Mouse (Mus musculus): ENCODE data around the gene Diras1.
"Not testable (repeated sequence)": the region's sequence is repeated elsewhere in the genome, so short reads cannot be mapped to it uniquely, and the experiment has no call there.

Diras1 gene

DNA sequence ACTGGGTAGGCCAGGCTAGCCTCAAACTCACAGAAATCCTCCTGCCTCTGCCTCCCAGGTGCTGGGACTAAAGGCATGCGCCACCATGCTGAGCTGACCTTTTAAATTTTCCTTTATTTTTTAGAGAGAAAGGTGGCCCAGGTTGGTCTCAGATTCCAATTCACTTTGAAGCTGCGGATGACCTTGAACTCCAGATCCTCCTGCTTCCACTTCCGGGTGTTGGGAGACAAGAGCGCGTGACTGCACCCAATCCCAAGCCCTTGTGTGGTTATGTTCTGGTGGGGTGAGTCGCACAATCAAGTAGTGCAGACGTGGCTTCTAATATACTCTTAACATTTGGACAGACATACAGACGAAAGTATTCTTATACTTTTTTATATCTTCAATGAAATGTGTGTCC is 29.0 kb downstream of the Diras1 start:
- no peak for DNase-seq

DNA sequence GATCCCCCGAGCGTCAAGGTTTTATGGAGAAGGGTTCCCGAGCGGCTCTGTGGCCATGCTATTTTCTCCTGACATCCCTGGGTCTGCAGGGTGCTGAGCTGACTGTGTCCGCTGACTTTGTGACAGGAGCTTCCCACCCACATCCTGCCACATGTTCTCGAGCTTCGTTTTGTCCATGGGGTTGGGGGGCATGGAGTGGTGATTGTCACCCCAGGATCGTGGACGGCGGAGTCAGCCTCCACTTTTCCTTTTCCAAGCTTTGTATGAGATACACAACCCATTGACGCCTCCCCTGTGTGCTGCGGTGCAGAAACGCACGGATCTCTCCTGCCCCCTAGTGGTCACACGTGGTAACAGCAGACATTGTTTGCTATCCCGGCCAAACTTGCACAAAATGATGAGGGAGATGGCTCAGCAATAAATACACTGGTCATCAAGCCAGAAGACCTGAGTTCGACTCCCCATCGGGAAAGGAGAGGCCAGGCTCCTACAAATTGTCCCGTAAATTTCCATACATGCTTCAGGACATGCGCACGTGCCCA is 30.3 kb downstream of the Diras1 start:
- DNase-seq: peak; percentile 88

DNA sequence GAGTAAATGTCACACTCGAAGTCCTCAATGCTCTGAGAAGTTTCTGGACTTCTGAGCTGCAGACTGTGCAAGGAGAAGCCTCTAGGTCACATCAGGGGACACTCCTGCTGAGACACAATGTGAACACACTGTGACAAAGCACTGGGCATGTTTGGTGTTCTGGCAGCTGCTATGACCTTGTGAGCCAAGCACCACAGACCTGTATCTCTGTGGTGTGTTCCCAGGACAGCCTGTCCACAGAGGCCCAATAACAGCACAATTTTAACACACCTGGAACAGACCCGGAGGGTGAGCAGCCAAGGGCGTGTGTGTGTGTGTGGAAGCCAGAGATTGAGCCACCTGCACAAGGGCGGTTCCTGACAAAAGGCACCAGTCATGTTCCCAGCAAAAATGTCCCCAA is 30.8 kb downstream of the Diras1 start:
- DNase-seq: no peak

DNA sequence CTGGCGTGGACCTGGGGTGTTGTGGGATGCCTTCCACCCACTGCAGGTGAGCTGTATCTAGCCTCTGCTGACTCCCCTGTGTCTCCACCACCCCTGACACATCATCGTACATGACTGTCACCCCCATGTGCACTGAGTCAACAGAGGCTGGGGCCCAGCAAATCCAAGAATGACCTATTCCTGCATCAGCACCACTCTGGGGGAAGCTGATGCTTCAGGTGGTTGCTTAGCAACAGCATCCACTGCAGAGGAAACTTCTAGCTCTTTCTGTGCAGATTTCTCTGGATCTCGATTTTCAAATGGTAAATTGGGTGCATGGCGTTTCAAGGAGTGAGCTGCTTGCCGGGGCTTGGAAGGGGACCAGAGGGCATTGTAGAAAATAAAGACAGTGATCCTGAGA is 32.2 kb downstream of the Diras1 start:
- DNase-seq: no peak

DNA sequence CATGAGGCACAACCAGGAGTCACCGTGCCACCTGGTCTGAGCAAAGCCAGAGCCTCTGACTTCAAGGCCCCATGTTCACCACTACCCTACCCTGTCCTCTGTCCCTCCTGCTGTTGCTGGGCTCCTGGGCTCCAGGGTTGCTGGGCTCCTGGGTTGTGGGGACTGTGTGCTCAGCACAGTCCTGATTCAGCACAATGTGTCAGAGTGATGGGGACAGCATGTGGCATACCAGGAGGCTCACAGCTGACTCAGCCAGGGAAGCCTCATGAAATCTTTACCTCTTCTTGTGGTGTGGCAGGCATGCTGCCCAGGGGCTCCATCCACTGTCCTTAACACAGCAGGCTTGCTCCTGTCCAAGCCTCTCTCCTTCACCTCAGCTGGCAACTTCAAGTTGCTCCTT is 33.5 kb downstream of the Diras1 start:
- no peak for DNase-seq

DNA sequence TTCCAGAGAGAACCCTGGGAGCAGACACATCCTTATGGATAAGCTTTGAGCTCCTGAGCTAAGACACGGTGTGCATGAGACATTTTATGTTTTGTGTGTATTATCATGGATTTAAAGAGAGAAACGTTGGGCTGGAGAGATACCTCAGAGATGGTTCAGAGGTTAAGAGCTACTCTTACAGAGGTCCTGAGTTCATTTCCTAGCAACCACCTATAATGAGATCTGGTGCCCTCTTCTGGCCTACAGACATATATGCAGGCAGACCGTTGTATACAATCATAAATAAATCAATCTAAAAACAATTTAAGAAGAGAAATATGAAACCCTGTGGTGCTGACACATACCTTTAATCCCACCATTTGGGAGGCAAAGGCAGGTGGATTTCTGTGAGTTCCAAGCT is 34.5 kb downstream of the Diras1 start:
- DNase-seq: no peak

DNA sequence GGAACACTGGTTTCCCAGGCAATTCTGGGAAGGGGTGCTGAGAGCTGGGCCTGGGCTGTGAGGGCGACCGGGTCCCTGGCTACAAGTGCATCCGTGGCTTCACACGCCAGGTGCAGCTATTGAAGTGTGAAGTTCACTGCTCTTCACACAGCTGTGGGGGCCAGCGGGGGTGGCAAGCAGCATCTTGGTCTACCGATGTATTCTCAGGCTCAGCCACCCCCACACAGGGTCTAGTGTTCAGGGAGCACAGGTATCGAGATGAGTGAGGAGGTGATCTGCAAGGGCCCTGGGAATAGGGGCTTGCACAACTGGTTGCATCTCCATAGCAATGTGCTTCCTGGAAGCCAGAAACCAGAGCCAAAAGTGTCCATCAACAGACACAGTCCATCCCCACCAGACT is 35.1 kb downstream of the Diras1 start:
- DNase-seq: no peak

DNA sequence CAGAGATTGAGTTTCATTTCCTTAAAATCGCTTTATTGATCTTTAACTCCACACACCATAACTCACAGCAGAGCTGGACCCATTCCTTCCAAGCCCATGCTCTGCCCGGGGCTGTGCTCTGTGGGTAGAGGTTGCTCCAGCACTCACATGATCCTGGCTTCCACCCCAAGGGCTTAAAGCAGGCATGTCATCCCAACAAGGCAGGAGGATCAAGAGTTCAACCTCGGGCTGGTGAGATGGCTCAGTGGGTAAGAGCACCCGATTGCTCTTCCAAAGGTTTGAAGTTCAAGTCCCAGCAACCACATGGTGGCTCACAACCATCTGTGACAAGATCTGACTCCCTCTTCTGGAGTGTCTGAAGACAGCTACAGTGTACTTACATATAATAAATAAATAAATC is 35.6 kb downstream of the Diras1 start:
- DNase-seq: not testable (repeated sequence)

DNA sequence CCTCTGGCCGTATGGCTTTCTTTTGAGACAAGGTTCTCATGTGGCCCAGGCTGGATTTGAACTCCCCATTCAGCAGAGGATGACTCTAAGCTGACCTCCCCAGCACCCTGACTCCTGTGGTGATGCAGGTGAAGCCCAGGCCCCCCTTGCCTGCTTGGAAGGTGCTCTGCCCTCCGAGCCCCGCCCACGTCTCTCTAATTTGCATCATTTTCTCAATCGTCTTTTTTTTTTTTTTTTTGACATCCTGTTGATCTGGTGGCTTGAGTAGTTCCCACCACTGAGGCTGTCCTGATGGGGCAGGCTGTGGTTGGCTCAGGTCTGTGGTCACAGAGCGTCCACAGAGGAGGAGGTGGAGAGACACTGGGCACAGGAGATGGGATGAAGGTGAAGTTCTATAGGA is 36.0 kb downstream of the Diras1 start:
- DNase-seq: no peak

DNA sequence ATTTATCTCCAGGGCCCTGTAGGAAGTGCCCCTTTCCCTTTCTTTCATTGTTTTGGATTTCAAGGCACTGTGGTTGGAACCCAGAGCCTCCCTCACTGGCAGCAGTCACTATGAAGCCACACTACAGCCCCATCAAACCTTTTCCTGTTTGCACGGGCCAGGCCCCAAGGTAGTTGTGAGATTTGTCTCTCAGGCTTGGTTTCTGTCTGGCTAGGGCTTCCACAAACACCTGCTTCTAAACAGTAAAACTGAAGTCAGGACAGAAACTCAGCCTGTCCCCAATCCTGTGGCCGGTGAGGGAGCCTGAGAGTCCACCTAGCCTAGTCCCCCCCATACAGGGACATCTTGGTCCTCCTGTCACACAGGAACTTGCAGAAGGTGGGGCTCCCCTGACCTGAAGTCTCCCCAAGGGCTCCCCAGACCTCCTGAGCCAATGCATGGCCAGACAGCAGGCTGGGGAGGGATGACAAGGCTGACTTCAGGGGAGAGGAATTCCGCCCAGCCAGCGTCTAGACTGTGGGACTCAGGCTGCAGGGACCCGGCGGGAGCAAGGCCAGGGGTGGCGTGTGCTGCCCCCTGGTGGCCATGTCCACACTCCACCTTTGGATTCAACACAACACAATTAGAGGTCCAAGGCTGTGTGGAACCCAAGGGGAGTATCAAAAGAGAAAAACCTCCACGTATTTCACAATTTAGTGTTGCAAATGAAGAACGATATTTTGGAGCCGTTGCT is 37.6 kb downstream of the Diras1 start:
- peak; percentile 91 for DNase-seq

DNA sequence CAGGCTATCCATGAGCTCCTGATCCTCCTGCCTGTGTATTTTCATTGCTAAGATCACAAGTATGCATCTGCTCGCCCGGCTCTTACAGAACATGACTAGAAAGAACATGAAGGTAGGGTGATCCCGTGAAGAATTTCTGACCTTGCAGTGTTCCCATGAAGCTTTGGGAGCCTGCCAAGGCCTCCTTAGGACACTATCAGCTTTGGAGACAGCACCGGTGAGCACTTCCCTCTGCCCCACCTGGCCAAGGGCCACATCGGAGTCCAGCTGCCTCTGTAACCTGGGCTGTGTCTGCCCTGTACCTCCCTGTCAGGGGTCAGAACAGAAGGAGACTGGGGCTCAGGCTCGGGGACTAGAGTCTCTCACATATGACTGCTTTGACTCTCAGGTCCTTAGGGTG is 38.7 kb downstream of the Diras1 start:
- no peak for DNase-seq

DNA sequence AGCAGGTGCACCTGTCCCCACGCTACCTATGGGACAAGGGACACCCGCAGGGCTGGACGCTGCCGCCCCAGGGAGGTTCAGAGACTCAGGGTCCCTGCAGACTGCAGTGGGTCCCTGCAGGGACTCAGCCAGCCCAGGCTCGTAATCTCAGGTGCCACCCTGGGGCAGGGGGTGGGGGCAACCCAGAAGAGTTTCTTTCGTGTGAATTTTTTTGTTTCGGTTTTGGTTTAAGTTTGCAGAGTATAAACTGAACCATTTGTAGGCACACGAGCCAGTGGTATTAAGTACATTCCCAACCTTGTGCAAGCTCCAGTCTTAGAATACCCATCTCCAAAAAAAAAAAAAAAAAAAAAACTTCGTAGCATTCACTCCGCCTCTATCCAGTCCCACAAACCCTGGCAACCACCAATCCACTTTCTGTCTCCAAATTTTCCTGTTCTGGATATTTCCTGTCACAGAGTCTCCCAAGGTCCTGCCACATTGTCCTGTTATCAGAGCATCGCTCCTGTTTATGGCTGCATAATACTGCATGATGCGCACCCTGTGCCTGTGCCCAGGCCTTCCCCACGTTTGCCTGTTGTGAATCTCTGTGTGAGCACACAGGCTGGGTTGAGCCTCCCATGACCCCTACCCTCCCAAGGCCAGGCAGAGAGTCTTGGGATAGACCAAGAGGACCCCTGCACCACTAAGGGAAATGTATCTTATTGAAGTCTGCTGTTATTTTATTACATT is 39.3 kb downstream of the Diras1 start:
- no peak for DNase-seq

DNA sequence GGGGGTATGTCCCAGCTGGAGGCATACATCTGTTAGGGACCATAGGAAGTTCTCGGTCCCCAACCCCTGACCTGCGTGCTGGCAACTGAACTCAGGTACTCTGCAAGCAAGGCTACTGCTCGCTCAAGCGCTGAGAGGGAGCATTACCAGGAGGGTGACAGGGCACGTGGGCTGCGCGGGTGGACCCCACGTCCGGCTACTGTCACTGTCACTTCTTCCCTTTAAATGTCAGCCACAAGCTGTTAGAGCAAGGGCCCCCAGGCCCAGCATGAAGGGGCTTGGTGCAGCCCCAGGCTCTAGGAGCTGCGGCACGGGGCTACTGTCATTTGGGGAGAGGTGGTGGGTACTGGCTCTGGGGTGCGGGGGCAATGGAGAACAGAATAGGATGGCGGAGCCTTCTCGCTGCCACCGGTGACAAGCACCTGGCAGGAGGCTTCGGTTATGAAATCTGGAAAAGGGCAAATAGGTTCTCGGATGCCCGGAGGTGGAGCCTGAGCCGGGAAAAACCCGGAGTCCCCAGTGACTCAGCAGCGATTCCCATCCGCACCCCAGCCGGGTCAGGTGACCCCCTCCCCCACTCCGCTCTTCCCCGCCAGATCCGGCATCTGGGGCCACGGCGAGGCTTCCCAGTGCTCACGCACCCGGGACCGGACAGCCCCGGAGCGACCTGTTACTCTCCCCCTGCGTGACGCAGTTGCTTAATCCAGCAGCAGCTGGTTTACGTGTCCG is 40.1 kb downstream of the Diras1 start:
- DNase-seq: peak; percentile 63

DNA sequence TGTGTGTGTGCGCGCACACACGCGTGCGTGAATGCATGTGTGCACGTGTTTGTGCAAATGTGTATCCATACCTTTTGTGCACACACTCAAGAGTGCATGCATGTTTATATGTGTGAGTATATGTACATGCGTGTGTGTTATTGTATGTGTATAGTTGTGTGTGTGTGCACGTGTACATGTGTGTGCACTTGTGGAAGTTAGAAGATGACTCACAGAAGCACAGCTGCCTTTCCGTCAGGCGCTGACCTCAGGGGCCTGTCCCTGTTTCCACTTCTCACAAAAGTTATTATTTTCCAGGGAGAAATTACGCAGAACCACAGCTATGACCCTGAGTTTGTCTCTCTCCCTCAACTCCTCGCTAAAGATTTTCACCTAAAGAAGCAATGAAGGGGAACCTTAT is 41.2 kb downstream of the Diras1 start:
- no peak for DNase-seq

DNA sequence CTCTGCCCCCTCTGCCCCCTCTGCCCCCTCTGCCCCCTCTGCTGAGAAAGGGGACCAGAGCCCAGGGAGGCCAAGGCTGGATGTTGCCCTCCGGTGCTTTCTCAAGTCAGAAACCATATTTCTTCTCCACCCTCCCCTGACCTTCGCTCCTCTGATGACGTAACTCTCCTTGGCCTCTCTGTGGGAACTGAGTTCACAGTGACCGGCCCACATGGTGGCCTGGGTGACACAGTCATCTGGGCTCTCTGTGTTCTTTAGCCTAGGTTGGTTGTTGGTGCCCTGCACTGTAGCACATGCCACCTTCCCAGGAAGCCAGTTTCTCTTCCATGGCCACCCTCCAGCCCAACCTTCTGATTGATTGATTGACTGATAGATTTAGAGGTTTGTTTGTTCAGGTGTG is 43.1 kb downstream of the Diras1 start:
- DNase-seq: no peak

DNA sequence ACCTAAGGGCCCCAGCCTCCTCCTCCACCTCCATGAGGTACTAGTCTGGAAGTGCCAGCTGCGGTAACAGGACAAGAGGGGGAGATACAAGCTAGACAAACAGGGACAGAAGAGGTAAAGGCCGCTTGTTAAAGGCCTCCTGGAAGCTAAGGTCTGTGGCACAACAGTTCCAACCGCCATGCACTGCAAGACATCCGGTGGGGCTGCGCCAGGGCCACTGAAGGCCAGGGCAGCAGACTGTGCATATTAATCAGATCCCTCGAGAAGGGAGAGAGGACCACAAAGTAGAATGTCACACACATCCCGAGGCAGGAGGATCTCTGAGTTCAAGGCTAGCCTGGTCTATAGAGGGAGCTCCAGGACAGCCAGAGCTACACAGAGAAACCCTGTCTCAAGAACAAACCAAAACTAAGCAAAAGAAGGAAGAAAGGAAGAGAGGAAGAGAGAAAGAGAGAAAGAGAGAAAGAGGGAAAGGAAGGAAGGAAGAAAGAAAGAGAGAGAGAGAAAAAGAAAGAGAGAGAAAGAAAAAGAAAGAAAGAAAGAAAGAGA is 43.8 kb downstream of the Diras1 start:
- no peak for DNase-seq

DNA sequence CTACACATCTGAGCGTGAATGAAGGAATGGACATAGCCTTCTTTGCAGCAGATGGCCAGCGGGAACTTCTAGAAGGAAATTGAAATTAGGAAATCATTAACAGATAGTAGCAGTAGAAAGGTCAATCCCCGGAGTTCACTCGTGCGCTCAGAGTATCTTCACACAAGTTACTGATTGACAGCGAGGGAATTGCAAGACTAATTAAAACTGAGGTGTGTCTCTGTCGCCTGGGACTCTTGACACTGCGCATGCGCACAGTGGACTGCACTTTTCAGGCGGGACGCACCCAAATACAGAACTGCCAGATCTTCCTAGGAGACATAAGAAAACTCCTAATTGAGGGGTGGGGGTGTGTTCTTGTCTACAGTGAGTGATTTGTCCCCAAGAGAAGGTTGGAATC is 50.0 kb downstream of the Diras1 start:
- DNase-seq: no peak

DNA sequence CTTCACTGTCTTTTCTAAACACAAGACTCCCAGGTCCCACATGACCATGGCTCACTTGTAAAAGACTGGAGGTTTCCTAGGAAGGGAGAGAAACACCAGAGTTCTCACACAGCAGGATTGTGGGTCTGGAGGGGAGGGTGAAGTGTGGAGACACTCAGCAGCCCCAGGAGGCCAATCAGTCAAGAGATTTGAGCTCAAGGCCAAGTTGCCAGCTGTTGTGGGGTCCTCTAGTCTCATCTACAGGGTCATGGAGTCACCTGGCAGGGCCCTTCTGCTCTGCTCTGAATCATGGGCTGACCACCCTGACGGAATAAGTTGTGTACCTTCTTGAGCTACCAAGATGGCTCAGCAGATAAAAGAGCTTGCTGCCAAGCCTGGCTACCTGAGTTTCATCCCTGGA is 51.7 kb downstream of the Diras1 start:
- no peak for DNase-seq

DNA sequence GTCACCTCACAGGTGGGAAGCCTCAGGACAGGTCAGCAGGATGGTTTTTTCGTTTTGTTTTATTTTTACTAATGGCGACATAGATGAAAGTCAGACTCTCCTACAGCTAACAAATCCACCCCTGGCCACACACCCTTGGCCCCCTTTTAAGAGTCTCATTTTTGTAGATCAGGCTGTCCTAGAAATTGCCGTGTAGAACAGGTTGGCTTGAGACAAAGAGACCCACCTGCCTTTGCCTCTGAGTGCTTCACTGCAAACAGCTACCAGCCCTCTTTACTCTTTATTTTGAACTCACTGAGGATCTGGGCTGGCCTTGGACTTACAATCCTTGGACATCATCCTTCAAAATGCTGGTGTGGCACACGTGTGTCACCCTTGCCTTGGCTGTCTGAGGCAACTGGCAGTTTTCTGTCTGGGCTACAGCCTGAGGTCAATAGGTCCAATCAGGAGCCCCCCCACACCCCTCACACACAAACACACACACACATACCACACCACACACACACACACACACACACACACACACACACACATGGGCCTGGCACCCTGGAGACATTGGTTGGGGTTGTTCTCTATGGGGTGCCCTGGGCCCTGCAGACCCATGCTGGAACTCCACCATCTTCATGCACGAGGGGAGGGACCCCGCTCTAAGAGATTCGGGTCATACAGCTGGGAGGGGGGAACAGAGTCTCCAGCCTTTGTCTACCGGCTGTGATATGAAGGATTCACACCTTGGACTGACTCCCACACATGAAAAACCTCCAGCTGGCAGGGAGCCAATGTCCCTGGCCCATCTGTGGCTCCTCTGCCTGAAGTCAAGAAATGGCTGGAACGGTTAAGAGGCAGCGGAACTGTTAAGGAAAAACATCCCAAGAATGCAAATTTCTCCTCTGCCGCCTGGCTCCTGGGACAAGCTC is 53.1 kb downstream of the Diras1 start:
- peak; percentile 82 for DNase-seq

DNA sequence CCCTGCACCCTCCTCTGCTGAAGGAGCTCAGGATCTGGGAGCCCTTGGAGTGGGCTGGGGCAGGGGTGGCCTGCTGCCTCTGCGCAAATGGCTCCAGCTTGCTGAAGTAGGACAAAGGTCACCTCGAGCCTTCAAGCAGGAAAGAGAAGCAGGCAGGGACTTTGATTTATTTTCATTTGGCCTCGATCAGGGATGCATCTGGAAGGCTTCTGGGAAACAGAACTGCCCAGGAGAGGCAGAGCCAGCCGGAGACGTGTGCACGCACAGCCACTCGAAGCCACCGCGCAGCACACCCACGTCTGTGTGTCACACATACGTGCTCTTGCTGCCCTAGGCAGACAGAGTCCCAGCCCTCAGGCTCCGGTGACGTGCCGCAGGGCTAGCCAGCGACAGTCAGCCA is 53.9 kb downstream of the Diras1 start:
- DNase-seq: peak; percentile 50

DNA sequence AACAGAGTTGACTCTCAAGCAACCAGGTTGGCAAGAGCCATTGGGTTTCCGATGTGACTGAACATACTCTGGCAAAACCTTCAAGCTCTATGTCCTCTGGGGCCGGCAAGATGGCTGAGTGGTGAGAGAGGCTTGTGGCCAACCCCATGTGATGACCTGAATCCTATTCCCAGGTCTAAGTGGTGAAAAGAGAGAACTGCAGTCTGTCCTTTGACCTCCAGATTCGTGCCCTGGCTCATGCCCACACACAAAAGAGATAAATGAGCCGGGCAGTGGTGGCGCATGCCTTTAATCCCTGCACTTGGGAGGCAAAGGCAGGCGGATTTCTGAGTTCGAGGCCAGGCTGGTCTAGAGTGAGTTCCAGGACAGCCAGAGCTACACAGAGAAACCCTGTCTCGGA is 55.3 kb downstream of the Diras1 start:
- no peak for DNase-seq
